9 mouse cellular contexts compared by ENCODE assay signal in the genomic region with DNA sequence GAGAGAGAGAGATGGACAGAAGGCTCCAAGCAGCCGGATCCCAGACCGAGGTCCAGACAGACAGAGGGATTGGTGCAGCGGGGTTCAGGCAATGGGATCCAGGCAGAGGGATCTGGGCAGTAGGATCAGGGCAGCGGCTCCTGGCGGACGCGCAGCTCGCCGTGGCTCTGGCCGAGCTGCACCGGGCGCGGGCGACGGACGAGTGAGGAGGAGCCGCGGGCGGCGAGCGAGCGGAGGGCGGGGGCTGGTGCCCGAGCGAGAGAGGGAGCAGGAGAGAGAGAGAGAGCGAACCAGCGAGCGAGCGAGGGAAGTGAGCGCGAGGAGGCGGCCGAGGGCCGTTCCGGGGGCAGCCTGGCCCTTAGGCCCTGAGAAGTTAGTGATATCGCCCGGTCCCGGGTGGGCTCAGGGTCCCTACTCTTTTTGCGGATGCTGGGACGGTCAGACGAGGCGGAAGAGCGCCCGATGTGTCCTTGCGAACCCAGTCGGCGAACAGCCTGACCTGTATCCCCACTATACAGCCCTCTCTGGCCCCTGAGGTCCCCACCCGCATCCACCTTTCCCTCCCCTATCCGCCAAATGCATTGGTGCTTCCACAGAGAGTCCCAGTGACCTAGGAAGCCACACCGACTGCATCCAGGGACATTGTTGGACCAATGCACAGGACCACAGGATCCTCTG. TPM values are rescaled to one million over a fixed set of nuclear protein-coding genes. Genes with fewer than 3 reads are reported as not detected.
A peak's percentile ranks its signal among the peaks of the same experiment; 100 is the strongest.
DNase-seq lines count a peak whose midpoint lies in the region; ATAC-seq and TF ChIP-seq lines count a peak whose summit lies in the region.
"Had no signal": no experiment of that assay in that cellular context is flagged by ENCODE, and none has a peak within 500 bp of the region (broad histone marks: within the 10 kb centered on the region; RNA-seq: fewer than 3 reads in every experiment).

TSS of gene Sez6l (minus strand) at position 193 of the 678 bp plus-strand sequence.

- H3K9ac ChIP-seq in embryonic facial prominence, embryonic 11.5 days (replicated peaks; ENCODE audit: low read length), result peak within 1 kb of the TSS; percentile 32
- H3K9ac ChIP-seq in midbrain, embryonic 12.5 days (replicated peaks), result peak within 1 kb of the TSS; percentile 63
- H3K9ac ChIP-seq: liver, embryonic 15.5 days had no signal

- peaks cover 41% of the 10 kb centered on the region for H3K27me3 ChIP-seq in embryonic facial prominence, embryonic 11.5 days (ENCODE audit: control insufficient read depth, insufficient read depth, low read length)
- H3K27me3 ChIP-seq in midbrain, embryonic 12.5 days, result peaks cover 92% of the 10 kb centered on the region

- ATAC-seq in embryonic facial prominence, embryonic 11.5 days (replicated peaks; ENCODE audit: insufficient number of reproducible peaks, low FRiP score, low TSS enrichment, low read depth), result 0 out of 2 replicates have a peak, but pooled peaks have one; percentile 51
- ATAC-seq in midbrain, embryonic 12.5 days (ENCODE audit: low FRiP score, low read depth), result peak; percentile 81

- H3K4me2 ChIP-seq in embryonic facial prominence, embryonic 11.5 days (ENCODE audit: low read depth, low read length), result peak within 1 kb of the TSS; percentile 56
- peak within 1 kb of the TSS; percentile 69 for H3K4me2 ChIP-seq in midbrain, embryonic 12.5 days (replicated peaks)
- H3K4me2 ChIP-seq: liver, embryonic 15.5 days had no signal

- peak within 1 kb of the TSS; percentile 32 for H3K4me3 ChIP-seq in embryonic facial prominence, embryonic 11.5 days (ENCODE audit: low read depth, low read length)
- peak within 1 kb of the TSS; percentile 90 for H3K4me3 ChIP-seq in left cerebral cortex, adult 2 months
- peak within 1 kb of the TSS; percentile 54 for H3K4me3 ChIP-seq in midbrain, embryonic 12.5 days
- H3K4me3 ChIP-seq: liver, embryonic 15.5 days had no signal

- intact Hi-C loops in heart, postnatal 36 days (cut with DNase I), result no loop called here
- intact Hi-C loops in left cerebral cortex, adult 2 months (cut with DNase I), result loop anchor here (2.0 to 10.0 kb wide), 6 partner anchors 66 to 478 kb away; no protein-coding TSS in a partner anchor

- no peak within 1 kb of the TSS for H3K27ac ChIP-seq in embryonic facial prominence, embryonic 11.5 days (replicated peaks; ENCODE audit: low read depth, low read length)
- H3K27ac ChIP-seq in left cerebral cortex, adult 2 months, result peak within 1 kb of the TSS; percentile 96
- H3K27ac ChIP-seq in midbrain, embryonic 12.5 days (replicated peaks), result peak within 1 kb of the TSS; percentile 76
- H3K27ac ChIP-seq: liver, embryonic 15.5 days had no signal

- WGBS in embryonic facial prominence, embryonic 11.5 days, result 1% methylated on average over 45 of the region's 50 CpGs
- 1% methylated on average over 48 of the region's 50 CpGs for WGBS in midbrain, embryonic 12.5 days

- DNase-seq in ovary, postnatal 36 days (ENCODE audit: low spot score), result peak; percentile 39
- no peak for DNase-seq in ovary, postnatal 10 days (ENCODE audit: low spot score)
- peak; percentile 65 for DNase-seq in embryonic facial prominence, embryonic 11.5 days (ENCODE audit: low spot score)
- peak; percentile 22 to 24 for DNase-seq in heart, postnatal 36 days
- DNase-seq in left cerebral cortex, adult 2 months (ENCODE audit: extremely low spot score in 1 of 2, low spot score in 2 of 2), result peak; percentile 78 to 85
- peak; percentile 17 for DNase-seq in urinary bladder, postnatal 14 days (ENCODE audit: low spot score)
- DNase-seq in testis, postnatal 14 days (ENCODE audit: low spot score), result no peak

- TF ChIP-seq CTCF in left cerebral cortex, adult 2 months (IDR thresholded peaks at IDR 0.05), result peak; percentile 24

- H3K9me3 ChIP-seq in embryonic facial prominence, embryonic 11.5 days (replicated peaks; ENCODE audit: control insufficient read depth, low read length), result no peaks in the 10 kb centered on the region
- no peaks in the 10 kb centered on the region for H3K9me3 ChIP-seq in midbrain, embryonic 12.5 days
- H3K9me3 ChIP-seq: liver, embryonic 15.5 days had no signal

- peaks cover 4% of the 10 kb centered on the region; the same call in 1 of the 2 replicates for H3K4me1 ChIP-seq in embryonic facial prominence, embryonic 11.5 days (ENCODE audit: control insufficient read depth, insufficient read depth, low read length)
- H3K4me1 ChIP-seq in midbrain, embryonic 12.5 days, result peaks cover 31% of the 10 kb centered on the region
- H3K4me1 ChIP-seq: liver, embryonic 15.5 days had no signal

- no peaks in the 10 kb centered on the region for H3K36me3 ChIP-seq in embryonic facial prominence, embryonic 11.5 days (replicated peaks; ENCODE audit: control insufficient read depth, insufficient read depth, low read depth, low read length)
- H3K36me3 ChIP-seq in midbrain, embryonic 12.5 days, result no peaks in the 10 kb centered on the region
- H3K36me3 ChIP-seq: liver, embryonic 15.5 days had no signal

RNA-seq across cellular contexts. Expression of gene Sez6l, which starts in this region (rescaled TPM):
- polyA plus RNA-seq in embryonic facial prominence, embryonic 11.5 days (2014; fragmentation: Nextera tagmentation; extraction: Ambion mirVana), result 0.48 and 0.96 TPM in 2 replicates
- total RNA-seq in heart, postnatal 36 days (2021), result under 1 TPM; 0.11 to 0.14 TPM
- total RNA-seq in left cerebral cortex, adult 2 months (2021), result 100 to 1,000 TPM; 174 to 177 TPM
- 16.4 and 18.7 TPM in 2 replicates for polyA plus RNA-seq in midbrain, embryonic 12.5 days (2016; fragmentation: Nextera tagmentation; extraction: Ambion mirVana)

Comparison
In these comparisons a context has a peak if more than half of its experiments do, and no peak if none do; other contexts are left out.
1. RNA of gene Sez6l (total RNA-seq): 174 to 177 TPM in left cerebral cortex, adult 2 months; 0.11 to 0.14 TPM in heart, postnatal 36 days; every median in the first group is over 100 times any median in the second.
2. DNase-seq: peak in ovary, postnatal 36 days (single experiment), left cerebral cortex, adult 2 months (2 of 2) and urinary bladder, postnatal 14 days (single experiment); none in ovary, postnatal 10 days (single experiment) and testis, postnatal 14 days (single experiment).
3. Peak in DNase-seq, ATAC-seq, H3K4me3 ChIP-seq, H3K9ac ChIP-seq and H3K4me2 ChIP-seq in embryonic facial prominence, embryonic 11.5 days; RNA of the gene not detected or under 1 TPM.
4. Peak in DNase-seq in heart, postnatal 36 days; RNA of the gene not detected or under 1 TPM.
5. H3K4me3 ChIP-seq: peak in every context shown above with its lines; median percentile 90 in left cerebral cortex, adult 2 months; 54 in midbrain, embryonic 12.5 days; 32 in embryonic facial prominence, embryonic 11.5 days.